Mouse (Mus musculus) cerebellum, adult 9-10 months (tissue): ENCODE results near the gene Ankrd52.

Source experiments
- DNase-seq: peaks from one replicate; pipeline ENCODE4 v3.0.0; 2022

Gene Ankrd52

GRCm38 (mm10) chr10:128403931-128404330 is 27.0 kb downstream of the Ankrd52 start:
- DNase-seq = peak; percentile 84

DNA sequence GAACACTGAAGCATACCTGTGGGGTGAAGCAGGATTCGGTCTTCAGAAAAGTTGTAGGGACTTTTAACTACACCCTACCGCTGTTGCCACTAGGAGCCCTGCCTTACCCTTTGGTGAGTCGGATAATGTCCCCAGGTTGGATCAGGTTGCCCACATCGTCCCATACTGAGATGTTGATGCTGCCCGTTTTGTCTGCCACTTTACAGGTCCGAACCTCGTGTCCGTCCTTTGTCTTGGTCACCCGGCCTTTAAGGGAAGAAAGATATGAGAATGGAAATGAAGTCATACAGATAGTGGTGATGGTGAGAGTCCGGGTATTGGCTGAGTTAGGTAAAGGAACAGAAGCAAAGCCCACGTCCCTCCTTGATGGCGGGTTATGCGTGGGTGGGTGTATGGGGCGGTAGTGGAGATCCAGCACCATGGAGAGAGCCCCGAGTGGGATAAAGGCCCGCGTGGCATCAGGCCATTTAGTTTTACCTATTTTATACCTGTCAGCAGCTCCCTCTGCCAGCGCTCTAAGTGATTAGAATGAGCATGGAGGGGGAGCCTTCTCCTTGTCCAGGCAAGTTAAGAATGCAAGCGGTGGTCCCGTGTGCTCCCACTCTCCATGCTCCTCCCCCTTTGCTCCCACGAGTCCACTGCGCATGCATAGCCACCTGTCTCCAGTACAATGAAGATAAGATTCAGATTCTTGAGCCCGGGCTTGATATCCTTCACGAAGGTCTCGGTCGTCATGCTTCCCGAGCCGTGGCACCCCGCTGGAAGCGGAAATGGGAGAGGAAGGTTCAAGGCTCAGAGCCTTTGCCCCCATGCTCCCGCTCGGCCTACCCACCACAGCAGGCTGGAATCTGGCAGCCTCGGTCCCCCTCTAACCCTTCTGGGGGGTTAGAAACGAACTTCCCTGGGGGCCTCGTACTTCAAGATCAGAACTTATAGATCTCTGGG is 31.9 kb downstream of the Ankrd52 start:
- DNase-seq = no peak

GRCm38 (mm10) chr10:128409692-128410559 is 33.0 kb downstream of the Ankrd52 start:
- peak; percentile 99 for DNase-seq

- DNase-seq = peak; percentile 44
Observed at GRCm38 (mm10) chr10:128410560-128410845, 33.6 kb downstream of the Ankrd52 start.

- DNase-seq = peak; percentile 95
Observed at GRCm38 (mm10) chr10:128411211-128412054, 34.5 kb downstream of the Ankrd52 start, which contains the start of the genes Nabp2 and Rnf41. Gene Nabp2 (minus strand): TSS chr10:128411492. Gene Rnf41 (plus strand): TSS chr10:128411657.

GRCm38 (mm10) chr10:128412055-128412381 is 35.1 kb downstream of the Ankrd52 start:
- DNase-seq = peak; percentile 65

DNA sequence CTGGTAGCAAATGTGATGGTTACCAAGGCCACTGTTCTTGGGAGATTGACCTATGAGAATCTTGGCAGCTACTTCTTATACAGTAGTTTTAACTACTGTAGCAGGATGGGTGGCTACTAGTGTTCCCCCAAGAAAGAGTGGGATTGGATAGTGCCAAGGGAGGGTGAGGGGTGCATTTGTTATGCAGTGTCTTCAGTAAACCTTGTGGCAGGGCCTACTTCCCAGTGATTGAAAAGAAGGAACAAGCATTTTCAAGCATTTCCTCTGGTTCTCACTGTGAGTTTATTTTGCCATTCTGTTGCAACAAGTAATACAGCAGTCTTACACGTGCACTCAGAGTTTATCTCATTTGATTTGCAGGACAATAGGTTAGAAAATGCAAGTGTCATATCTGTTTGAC is 35.6 kb downstream of the Ankrd52 start:
- DNase-seq = no peak

DNA sequence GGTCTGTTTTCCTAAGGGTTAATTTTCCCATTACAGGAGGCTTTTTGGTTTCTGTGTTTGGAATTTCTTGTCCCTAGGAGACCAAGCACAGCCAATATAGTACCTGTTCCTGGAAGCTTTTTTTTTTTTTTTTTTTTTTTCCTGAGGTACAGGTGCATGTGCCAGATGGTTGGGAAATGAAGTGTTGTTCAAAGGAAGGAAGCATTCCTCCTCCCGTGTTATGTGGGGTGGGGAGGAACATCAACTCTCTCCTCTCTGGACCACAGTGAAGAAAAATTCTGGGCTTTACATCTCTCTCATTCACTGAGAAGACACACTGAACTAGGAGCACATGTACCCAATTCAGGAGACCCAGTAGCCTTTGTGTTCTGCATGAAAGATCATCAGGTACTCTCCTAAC is 36.2 kb downstream of the Ankrd52 start:
- no peak for DNase-seq

GRCm38 (mm10) chr10:128414848-128415247 is 37.9 kb downstream of the Ankrd52 start:
- DNase-seq = no peak

- DNase-seq = no peak
Observed at GRCm38 (mm10) chr10:128422426-128422825, 45.5 kb downstream of the Ankrd52 start.

DNA sequence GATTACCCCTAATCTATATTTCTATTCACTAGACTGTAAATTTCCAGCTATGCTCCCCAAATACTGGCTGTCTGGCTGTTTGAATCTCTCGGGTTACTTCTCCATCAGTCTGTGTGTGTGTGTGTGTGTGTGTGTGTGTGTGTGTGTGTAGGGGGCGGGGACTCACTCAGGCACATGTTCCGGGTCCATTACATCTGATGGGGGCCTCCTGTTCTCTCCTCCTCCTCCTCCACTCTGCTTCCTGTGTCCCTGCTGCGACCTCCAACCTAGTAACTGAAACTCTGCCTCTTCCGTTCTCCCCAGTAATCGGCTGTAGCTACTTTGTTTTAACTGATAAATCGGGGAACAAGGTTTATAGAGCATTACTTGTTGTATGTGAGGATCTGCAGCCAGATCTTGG is 47.7 kb downstream of the Ankrd52 start:
- DNase-seq = no peak

DNA sequence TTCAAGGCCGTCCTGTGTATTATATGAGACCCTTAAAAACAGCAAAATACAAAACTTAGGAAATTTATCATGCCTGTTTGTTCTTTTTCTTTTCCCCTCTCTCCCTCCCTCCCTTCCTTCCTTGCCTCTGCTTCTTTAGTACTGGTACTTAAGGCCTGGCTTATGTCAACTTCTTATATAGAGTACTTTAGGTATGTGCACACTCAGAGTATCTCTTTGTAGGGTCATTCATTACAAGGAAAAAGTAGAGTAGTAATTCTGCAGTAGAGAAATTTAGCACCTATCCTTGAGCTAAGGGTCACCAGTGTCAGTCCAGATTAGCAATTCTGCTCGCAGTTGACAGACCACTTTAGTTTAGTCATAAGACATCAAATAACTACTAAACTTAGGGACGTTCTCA is 48.3 kb downstream of the Ankrd52 start:
- DNase-seq = no peak

- DNase-seq = no peak
Observed at GRCm38 (mm10) chr10:128429052-128429451, 52.1 kb downstream of the Ankrd52 start.

GRCm38 (mm10) chr10:128429454-128429853 is 52.5 kb downstream of the Ankrd52 start:
- no peak for DNase-seq

- no peak for DNase-seq
Observed at GRCm38 (mm10) chr10:128433417-128433816, 56.5 kb downstream of the Ankrd52 start.

DNA sequence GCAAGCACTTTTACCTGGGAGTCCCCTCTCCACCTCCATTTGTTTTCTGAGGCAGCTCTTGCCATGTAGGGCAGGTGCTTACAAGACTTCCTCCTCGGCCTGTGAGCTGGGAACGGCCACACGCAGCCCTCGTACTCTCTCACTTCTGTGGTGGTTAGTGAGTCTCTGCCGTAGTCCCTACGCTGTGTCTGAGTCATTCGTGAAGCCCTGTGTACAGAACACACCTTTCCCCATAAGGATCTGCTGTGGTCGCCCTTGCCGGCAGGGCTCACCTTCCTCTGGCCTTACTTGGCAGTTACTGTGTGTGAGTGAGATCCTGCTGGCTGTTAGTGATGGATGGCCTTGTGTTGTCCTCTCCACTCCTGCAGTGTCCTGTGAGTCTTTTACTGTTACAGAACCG is 57.8 kb downstream of the Ankrd52 start:
- DNase-seq = no peak

DNA sequence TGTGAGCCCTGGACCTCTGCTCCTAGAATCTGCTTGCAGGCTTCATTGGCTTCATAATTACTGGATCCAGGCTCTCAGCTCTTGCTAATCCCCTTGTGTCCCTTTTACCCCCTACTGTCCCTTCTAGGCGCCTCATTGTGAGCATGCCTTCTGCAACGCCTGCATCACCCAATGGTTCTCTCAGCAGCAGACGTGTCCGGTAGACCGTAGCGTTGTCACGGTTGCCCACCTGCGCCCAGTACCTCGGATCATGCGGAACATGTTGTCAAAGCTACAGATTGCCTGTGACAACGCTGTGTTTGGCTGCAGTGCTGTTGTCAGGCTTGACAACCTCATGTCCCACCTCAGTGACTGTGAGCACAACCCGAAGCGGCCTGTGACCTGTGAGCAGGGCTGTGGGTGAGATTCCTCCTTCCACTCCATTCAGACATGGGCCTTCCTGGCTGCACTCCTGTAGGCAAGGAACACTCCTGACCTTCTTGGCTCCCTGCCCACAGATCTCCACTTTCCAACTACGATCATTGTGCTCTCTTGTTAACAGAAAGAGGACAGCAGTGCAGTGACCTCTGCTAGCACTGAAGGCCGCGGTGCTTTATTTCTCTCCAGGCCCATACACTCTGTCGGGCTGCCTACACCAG is 58.4 kb downstream of the Ankrd52 start:
- DNase-seq = peak; percentile 82

DNA sequence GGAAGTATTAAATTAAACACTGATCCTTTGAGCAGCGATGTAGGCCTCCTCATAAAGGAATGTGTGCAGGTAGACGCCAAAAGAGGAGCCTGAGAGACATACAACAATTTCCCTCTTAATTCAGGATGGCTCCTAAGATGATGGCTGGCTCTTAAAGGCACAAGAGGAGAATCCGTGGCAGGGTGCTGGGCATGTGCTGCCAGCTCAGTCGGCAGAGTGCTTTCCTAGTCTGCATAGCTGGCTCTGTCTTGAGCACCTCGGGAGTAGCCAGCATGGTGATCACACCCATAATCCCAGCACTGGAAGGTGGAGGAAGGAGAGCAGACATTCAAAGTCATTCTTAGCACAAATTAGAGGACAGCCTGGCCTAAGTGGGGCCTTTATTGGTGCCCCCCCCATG is 59.0 kb downstream of the Ankrd52 start:
- peak; percentile 64 for DNase-seq

- peak; percentile 72 for DNase-seq
Observed at GRCm38 (mm10) chr10:128436376-128436775, 59.5 kb downstream of the Ankrd52 start.

- no peak for DNase-seq
Observed at GRCm38 (mm10) chr10:128438675-128439279, 61.9 kb downstream of the Ankrd52 start.

GRCm38 (mm10) chr10:128440407-128440806 is 63.5 kb downstream of the Ankrd52 start:
- DNase-seq = peak; percentile 67
